9 mouse cellular contexts compared by ENCODE assay signal in the genomic region with DNA sequence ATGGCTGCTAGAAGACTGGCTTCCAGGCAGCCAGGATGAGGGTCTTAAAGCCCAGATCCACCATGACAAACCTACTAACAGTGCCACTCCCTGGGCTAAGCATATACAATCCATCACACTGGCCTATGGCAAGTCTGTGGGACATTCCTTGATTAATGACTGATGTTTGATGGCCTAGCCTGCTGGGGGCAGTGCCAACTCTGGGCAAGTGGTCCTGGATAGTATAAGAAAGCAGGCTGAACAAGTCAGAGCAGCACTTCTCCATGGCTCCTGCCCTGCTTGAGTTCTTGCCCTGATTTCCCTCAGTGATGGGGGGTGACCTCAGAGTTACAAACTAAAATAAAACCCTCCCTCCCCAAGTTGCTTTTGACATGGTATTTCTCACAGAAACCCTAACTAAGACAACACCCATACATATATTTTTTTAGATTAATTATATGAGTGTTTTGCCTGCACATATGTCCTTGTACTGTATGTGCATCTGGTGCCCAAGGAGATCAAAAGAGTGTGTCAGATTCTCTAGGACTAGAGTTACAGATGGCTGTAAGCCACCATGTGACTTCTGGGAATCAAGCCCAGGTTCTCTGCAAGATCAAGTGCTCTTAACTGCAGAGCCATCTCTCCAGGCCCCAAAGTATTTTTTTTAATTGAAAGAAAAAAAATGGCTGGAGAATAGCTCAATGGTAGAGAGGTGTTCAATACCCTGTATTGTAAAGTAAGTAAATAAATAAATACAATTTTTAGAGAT. TPM values are rescaled to one million over a fixed set of nuclear protein-coding genes. Genes with fewer than 3 reads are reported as not detected.
DNase-seq lines count a peak whose midpoint lies in the region; ATAC-seq lines count a peak whose summit lies in the region.
"Had no signal": no experiment of that assay in that cellular context is flagged by ENCODE, and none has a peak within 500 bp of the region (broad histone marks: within the 10 kb centered on the region; RNA-seq: fewer than 3 reads in every experiment).

No protein-coding gene starts in this region.

- H3K27me3 ChIP-seq in forebrain, embryonic 13.5 days: no peaks in the 10 kb centered on the region
- H3K27me3 ChIP-seq in forebrain, embryonic 11.5 days (ENCODE audit: control insufficient read depth, insufficient read depth, low read length): no peaks in the 10 kb centered on the region
- H3K27me3 ChIP-seq in lung, embryonic 16.5 days (ENCODE audit: control insufficient read depth, insufficient read depth, low read depth, low read length): no peaks in the 10 kb centered on the region
- H3K27me3 ChIP-seq: midbrain, embryonic 12.5 days had no signal

- H3K4me2 ChIP-seq in forebrain, embryonic 13.5 days: no peak overlapping the region
- no peak overlapping the region for H3K4me2 ChIP-seq in forebrain, embryonic 11.5 days (ENCODE audit: low read depth, low read length, severe bottlenecking)
- H3K4me2 ChIP-seq in lung, embryonic 16.5 days (ENCODE audit: low read depth, low read length): no peak overlapping the region
- H3K4me2 ChIP-seq: midbrain, embryonic 12.5 days had no signal

- intact Hi-C loops in left cerebral cortex, postnatal 4 days (cut with DNase I): no loop called here
- intact Hi-C loops in left cerebral cortex, postnatal 36 days (cut with DNase I): no loop called here

- no peak overlapping the region for H3K4me3 ChIP-seq in forebrain, embryonic 13.5 days
- H3K4me3 ChIP-seq in forebrain, embryonic 11.5 days (ENCODE audit: low read depth, low read length): no peak overlapping the region
- H3K4me3 ChIP-seq in lung, embryonic 16.5 days (ENCODE audit: low read length): no peak overlapping the region
- H3K4me3 ChIP-seq: midbrain, embryonic 12.5 days had no signal

- H3K4me1 ChIP-seq in forebrain, embryonic 13.5 days: peaks cover 3% of the 10 kb centered on the region; the same call in 1 of the 2 replicates
- no peaks in the 10 kb centered on the region for H3K4me1 ChIP-seq in forebrain, embryonic 11.5 days (replicated peaks; ENCODE audit: control insufficient read depth, insufficient read depth, low read length)
- no peaks in the 10 kb centered on the region for H3K4me1 ChIP-seq in lung, embryonic 16.5 days (replicated peaks; ENCODE audit: control insufficient read depth, insufficient read depth, low read length)

- H3K9ac ChIP-seq in forebrain, embryonic 13.5 days: no peak overlapping the region
- no peak overlapping the region for H3K9ac ChIP-seq in forebrain, embryonic 11.5 days (ENCODE audit: low read length)
- H3K9ac ChIP-seq in lung, embryonic 16.5 days (ENCODE audit: low read length): no peak overlapping the region
- H3K9ac ChIP-seq: midbrain, embryonic 12.5 days had no signal

- H3K27ac ChIP-seq in forebrain, embryonic 13.5 days: peak overlapping the region; percentile 71
- H3K27ac ChIP-seq in forebrain, embryonic 11.5 days (ENCODE audit: low read depth, low read length): no peak overlapping the region
- H3K27ac ChIP-seq in lung, embryonic 16.5 days (ENCODE audit: low read length): no peak overlapping the region
- H3K27ac ChIP-seq: midbrain, embryonic 12.5 days had no signal

- DNase-seq in forebrain, embryonic 11.5 days (ENCODE audit: low spot score): no peak
- DNase-seq in left cerebral cortex, postnatal 4 days: peak; percentile 54
- DNase-seq in left cerebral cortex, postnatal 36 days (ENCODE audit: low spot score in 2 of 2): no peak
- peak; percentile 77 for DNase-seq in cerebellum, adult 9-11 months
- DNase-seq in layer of hippocampus, postnatal 10 days (ENCODE audit: low spot score in 2 of 2): no peak

- H3K9me3 ChIP-seq in forebrain, embryonic 13.5 days (replicated peaks): no peaks in the 10 kb centered on the region
- no peaks in the 10 kb centered on the region for H3K9me3 ChIP-seq in forebrain, embryonic 11.5 days (ENCODE audit: control insufficient read depth, low read length)
- H3K9me3 ChIP-seq in lung, embryonic 16.5 days (ENCODE audit: control insufficient read depth, low read length): no peaks in the 10 kb centered on the region
- H3K9me3 ChIP-seq: midbrain, embryonic 12.5 days had no signal

- peak; percentile 77; the same call in 1 of the 2 replicates for ATAC-seq in forebrain, embryonic 13.5 days
- ATAC-seq in forebrain, embryonic 11.5 days (replicated peaks; ENCODE audit: low FRiP score): no peak
- ATAC-seq in lung, embryonic 16.5 days (ENCODE audit: low read depth): peak; percentile 62; the same call in 1 of the 2 replicates
- ATAC-seq in monocyte, adult 5-6 weeks (replicated peaks; ENCODE audit: insufficient number of reproducible peaks, low FRiP score, low TSS enrichment, poor library complexity, severe bottlenecking): no peak

- no peaks in the 10 kb centered on the region; the same call in 1 of the 2 replicates for H3K36me3 ChIP-seq in forebrain, embryonic 13.5 days (ENCODE audit: poor library complexity, severe bottlenecking)
- no peaks in the 10 kb centered on the region for H3K36me3 ChIP-seq in forebrain, embryonic 11.5 days (ENCODE audit: control insufficient read depth, insufficient read depth, low read length)
- H3K36me3 ChIP-seq in lung, embryonic 16.5 days (ENCODE audit: control insufficient read depth, insufficient read depth, low read length): no peaks in the 10 kb centered on the region
- H3K36me3 ChIP-seq: midbrain, embryonic 12.5 days had no signal

RNA-seq across cellular contexts. Expression of a gene that starts 10.3 kb away (rescaled TPM):
- 40.6 and 46.2 TPM in 2 replicates for polyA plus RNA-seq in forebrain, embryonic 13.5 days (2015; fragmentation: Nextera tagmentation; extraction: Ambion mirVana)
- 45.9 and 47.5 TPM in 2 replicates for polyA plus RNA-seq in forebrain, embryonic 11.5 days (2014; fragmentation: Nextera tagmentation; extraction: Ambion mirVana)
- 10 to 100 TPM; 23.5 to 24.7 TPM for total RNA-seq in left cerebral cortex, postnatal 4 days (2021)
- 10 to 100 TPM; 26.9 to 27.5 TPM for total RNA-seq in left cerebral cortex, postnatal 36 days (2021)
- polyA plus RNA-seq in lung, embryonic 16.5 days (2015; fragmentation: Nextera tagmentation; extraction: Ambion mirVana): 31.2 and 32.8 TPM in 2 replicates
- total RNA-seq in layer of hippocampus, postnatal 10 days (2021): 10 to 100 TPM; 22.2 to 24.0 TPM
- 14.4 to 15.7 TPM (median 14.5 TPM) in 3 replicates for total RNA-seq in monocyte, adult 5-6 weeks (2017)

RNA-seq across cellular contexts. Expression of a gene that starts 32.9 kb away (rescaled TPM):
- polyA plus RNA-seq in forebrain, embryonic 13.5 days (2015; fragmentation: Nextera tagmentation; extraction: Ambion mirVana): 75.6 and 81.3 TPM in 2 replicates
- polyA plus RNA-seq in forebrain, embryonic 11.5 days (2014; fragmentation: Nextera tagmentation; extraction: Ambion mirVana): 51.8 and 63.9 TPM in 2 replicates
- 100 to 1,000 TPM; 135 to 140 TPM for total RNA-seq in left cerebral cortex, postnatal 4 days (2021)
- 100 to 1,000 TPM in 1 of 2 experiments, 10 to 100 TPM in 1; 82.9 to 103 TPM for total RNA-seq in left cerebral cortex, postnatal 36 days (2021)
- 53.1 and 54.5 TPM in 2 replicates for polyA plus RNA-seq in lung, embryonic 16.5 days (2015; fragmentation: Nextera tagmentation; extraction: Ambion mirVana)
- 100 to 1,000 TPM; 108 to 126 TPM for total RNA-seq in layer of hippocampus, postnatal 10 days (2021)
- 19.9 to 43.2 TPM (median 21.4 TPM) in 3 replicates for total RNA-seq in monocyte, adult 5-6 weeks (2017)

RNA-seq across cellular contexts. Expression of a gene that starts 46.2 kb away (rescaled TPM):
- polyA plus RNA-seq in forebrain, embryonic 13.5 days (2015; fragmentation: Nextera tagmentation; extraction: Ambion mirVana): 0.44 and 0.58 TPM in 2 replicates
- polyA plus RNA-seq in forebrain, embryonic 11.5 days (2014; fragmentation: Nextera tagmentation; extraction: Ambion mirVana): 0.45 and 0.92 TPM in 2 replicates
- 10 to 100 TPM; 14.6 to 15.4 TPM for total RNA-seq in left cerebral cortex, postnatal 4 days (2021)
- 1 to 10 TPM; 2.3 to 4.9 TPM for total RNA-seq in left cerebral cortex, postnatal 36 days (2021)
- polyA plus RNA-seq in lung, embryonic 16.5 days (2015; fragmentation: Nextera tagmentation; extraction: Ambion mirVana): 0.38 and 0.52 TPM in 2 replicates
- 10 to 100 TPM; 11.3 to 17.0 TPM for total RNA-seq in layer of hippocampus, postnatal 10 days (2021)
- total RNA-seq in monocyte, adult 5-6 weeks (2017): 0.29 to 3.8 TPM in 2 of 3 replicates, not detected in the other

Comparison
In these comparisons a context has a peak if more than half of its experiments do, and no peak if none do; other contexts are left out.
1. ATAC-seq: peak in forebrain, embryonic 13.5 days (single experiment) and lung, embryonic 16.5 days (single experiment); none in forebrain, embryonic 11.5 days (single experiment) and monocyte, adult 5-6 weeks (single experiment).
2. DNase-seq: peak in left cerebral cortex, postnatal 4 days (single experiment) and cerebellum, adult 9-11 months (single experiment); none in forebrain, embryonic 11.5 days (single experiment), left cerebral cortex, postnatal 36 days (0 of 2) and layer of hippocampus, postnatal 10 days (0 of 2).